Mouse (Mus musculus) left cerebral cortex, postnatal 4 days (tissue): ENCODE measurements at regions not wholly inside any gene's neighbourhood (a gene's known extent, or its start where the extent isn't known, plus 50 kb on each side); places are given as distances from the start of the nearest gene placed in this dataset.

Source experiments
- DNase-seq: peaks from one replicate; pipeline ENCODE4 v3.0.0-alpha.2; 2022
- intact Hi-C: fragments of 180-260 bp; cut with DNase I; formaldehyde crosslinking; loops from one replicate; pipeline ENCODE4 v1.15.1; 2025

GRCm38 (mm10) chr16:56986514-56986913 is 58.7 kb upstream of the Lnp1 start:
- peak; percentile 17 for DNase-seq
- intact Hi-C loops = no loop called here
